Mouse (Mus musculus) liver, adult (tissue): ENCODE measurements at regions not wholly inside any gene's neighbourhood (a gene's known extent, or its start where the extent isn't known, plus 50 kb on each side); places are given as distances from the start of the nearest gene placed in this dataset.

Experiments used
- GATA4 ChIP-seq: IDR thresholded peaks from 2 replicates; pipeline ENCODE4 v1.6.1; 2014; ENCODE audit warnings: mild to moderate bottlenecking, low read length; ENCODE audit not compliant: insufficient replicate concordance

GRCm38 (mm10) chr15:93750953-93751352 lies 155.3 kb upstream of the Prickle1 start:
- TF ChIP-seq GATA4: peak; percentile 89

GRCm38 (mm10) chr15:93744191-93744945 lies 148.7 kb upstream of the Prickle1 start:
- TF ChIP-seq GATA4: peak; percentile 98

GRCm38 (mm10) chr15:93733731-93734510 lies 138.2 kb upstream of the Prickle1 start:
- TF ChIP-seq GATA4: no peak

GRCm38 (mm10) chr15:93732825-93733224 lies 137.1 kb upstream of the Prickle1 start:
- no peak for TF ChIP-seq GATA4

GRCm38 (mm10) chr15:93731161-93731560 lies 135.5 kb upstream of the Prickle1 start:
- no peak for TF ChIP-seq GATA4

- no peak for TF ChIP-seq GATA4
Measured at GRCm38 (mm10) chr15:93715443-93715842, 119.8 kb upstream of the Prickle1 start.

GRCm38 (mm10) chr15:93713428-93713827 lies 117.7 kb upstream of the Prickle1 start:
- TF ChIP-seq GATA4: no peak

- TF ChIP-seq GATA4: no peak
Measured at GRCm38 (mm10) chr15:93712594-93712993, 116.9 kb upstream of the Prickle1 start.

- TF ChIP-seq GATA4: no peak
Measured at GRCm38 (mm10) chr15:93711150-93711784, 115.6 kb upstream of the Prickle1 start.

- TF ChIP-seq GATA4: no peak
Measured at GRCm38 (mm10) chr15:93710493-93711149, 114.9 kb upstream of the Prickle1 start.

- no peak for TF ChIP-seq GATA4
Measured at GRCm38 (mm10) chr15:93706366-93706930, 110.8 kb upstream of the Prickle1 start.

- no peak for TF ChIP-seq GATA4
Measured at GRCm38 (mm10) chr15:93705651-93706050, 110.0 kb upstream of the Prickle1 start.

- no peak for TF ChIP-seq GATA4
Measured at GRCm38 (mm10) chr15:93705109-93705508, 109.4 kb upstream of the Prickle1 start.

- TF ChIP-seq GATA4: no peak
Measured at GRCm38 (mm10) chr15:93701017-93701416, 105.3 kb upstream of the Prickle1 start.

GRCm38 (mm10) chr15:93699971-93700370 lies 104.3 kb upstream of the Prickle1 start:
- TF ChIP-seq GATA4: no peak
